Mouse (Mus musculus): Measurements from ENCODE around the gene Ola1. TPM values are rescaled to one million over a fixed set of nuclear protein-coding genes. Genes with fewer than 3 reads are reported as not detected.

Gene Ola1
- total and polyA plus RNA-seq, 3 experiments: 114 to 182 (median 175) TPM

DNA sequence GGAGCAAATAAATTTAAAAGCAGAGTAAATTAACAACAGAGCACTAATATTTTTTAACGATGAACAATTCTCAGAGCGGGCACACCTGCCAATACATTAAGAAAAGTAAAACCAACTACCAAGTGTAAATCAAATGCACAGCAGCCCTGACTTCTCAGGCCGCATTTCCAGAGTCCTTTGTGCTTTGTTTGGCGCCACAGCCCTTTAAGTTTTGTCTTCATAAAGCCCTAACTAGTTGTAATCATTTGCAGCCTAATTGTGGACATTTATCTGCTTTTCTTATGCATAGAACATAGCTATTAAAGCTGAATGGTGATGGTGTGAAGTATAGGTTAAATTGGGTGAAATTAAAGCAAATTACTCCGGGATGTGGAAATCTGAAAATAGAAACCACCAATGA is 49.2 kb downstream of the Ola1 start:
- Histone ChIP-seq H3K4me1 (ENCODE audit: control insufficient read depth in 1 of 2, insufficient read depth in 2 of 2) (peaks cover 0 to 6% of the 10 kb centered on the region in 2 experiments; a peak in 2 of 4 replicates), H3K9ac (ENCODE audit: insufficient read depth, low read depth) (no peak overlapping the region), H3K27ac (ENCODE audit: insufficient read depth, low read depth) (no peak overlapping the region), H3K4me3 (replicated peaks in 1 of 3; ENCODE audit: low read depth in 2 of 3, low read length in 2 of 3, poor library complexity in 1 of 3) (no peak overlapping the region), H3K9me3 (replicated peaks; ENCODE audit: low read length) (no peaks in the 10 kb centered on the region), H3K79me2 (replicated peaks; ENCODE audit: control insufficient read depth, extremely low read depth, insufficient read depth, poor library complexity, severe bottlenecking) (no peaks in the 10 kb centered on the region), H3K27me3 (replicated peaks) (no peaks in the 10 kb centered on the region), H3K4me2 (ENCODE audit: insufficient read depth, low read depth, poor library complexity, severe bottlenecking) (no peak overlapping the region), H3K36me3 (replicated peaks in 1 of 2; ENCODE audit: control insufficient read depth in 1 of 2, insufficient read depth in 1 of 2, low read length in 1 of 2) (peaks cover 0 to 7% of the 10 kb centered on the region in 2 experiments)
- no peak for TF ChIP-seq POLR2AphosphoS2 (IDR thresholded peaks at IDR 0.05; ENCODE audit: low read depth, low read length)
- TF ChIP-seq UBTF (IDR thresholded peaks at IDR 0.05; ENCODE audit: low read depth, low read length): no peak
- no peak for TF ChIP-seq ZMIZ1 (IDR thresholded peaks at IDR 0.05; ENCODE audit: low read depth, low read length)
- no peak for TF ChIP-seq ZKSCAN1 (IDR thresholded peaks at IDR 0.05; ENCODE audit: borderline replicate concordance, low read depth, low read length)
- no peak for TF ChIP-seq CHD1 (IDR thresholded peaks at IDR 0.05; ENCODE audit: low read depth, low read length)
- no peak for TF ChIP-seq USF2 (conservative IDR thresholded peaks at IDR 0.05; ENCODE audit: low read depth, low read length)
- DNase-seq (ENCODE audit: extremely low read depth): no peak
- in situ Hi-C loops (cut with MboI; ENCODE audit: low pct_ligation_motif_present, low pct_unique_long_range_greater_than_20kb, low sequenced_read_pairs) (loop anchor here (10.0 to 25.0 kb wide), 2 partner anchors 115 to 243 kb away; no protein-coding TSS in a partner anchor), dilution Hi-C loops (cut with MboI; ENCODE audit: extremely low pct_ligation_motif_present, extremely low pct_unique_long_range_greater_than_20kb, low sequenced_read_pairs) (no loop called here)

DNA sequence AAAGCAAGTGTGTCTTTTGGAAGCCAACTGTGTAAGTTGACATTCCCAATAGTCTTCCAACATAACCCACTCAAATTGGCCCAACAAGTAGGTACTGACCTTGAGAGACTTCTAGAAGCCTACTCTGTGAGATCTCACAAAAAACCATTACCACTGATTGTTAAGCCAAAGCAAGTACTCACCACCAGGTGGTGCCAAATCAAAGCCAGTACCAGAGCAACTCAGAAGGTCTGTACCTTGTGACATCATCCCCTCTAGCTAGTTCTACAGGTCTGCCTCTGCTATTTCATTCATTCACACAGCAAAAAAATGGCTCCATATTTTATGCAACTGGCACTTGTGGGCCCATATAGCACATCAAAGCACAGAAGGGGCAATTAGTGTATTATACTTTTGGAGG is 51.6 kb downstream of the Ola1 start:
- no peaks in the 10 kb centered on the region for H3K27me3 ChIP-seq (replicated peaks)
- dilution Hi-C loops (cut with MboI; ENCODE audit: extremely low pct_ligation_motif_present, extremely low pct_unique_long_range_greater_than_20kb, low sequenced_read_pairs): no loop called here
- no peaks in the 10 kb centered on the region for H3K79me2 ChIP-seq (replicated peaks; ENCODE audit: control insufficient read depth, extremely low read depth, insufficient read depth, poor library complexity, severe bottlenecking)
- peaks cover 0 to 11% of the 10 kb centered on the region in 2 experiments for H3K36me3 ChIP-seq (replicated peaks in 1 of 2; ENCODE audit: control insufficient read depth in 1 of 2, insufficient read depth in 1 of 2, low read length in 1 of 2)
- peak; percentile 79 for DNase-seq (ENCODE audit: extremely low read depth)
- H3K4me3 ChIP-seq (replicated peaks in 1 of 3; ENCODE audit: low read depth in 2 of 3, low read length in 2 of 3, poor library complexity in 1 of 3): no peak overlapping the region
- H3K9ac ChIP-seq (ENCODE audit: insufficient read depth, low read depth): no peak overlapping the region
- in situ Hi-C loops (cut with MboI; ENCODE audit: low pct_ligation_motif_present, low pct_unique_long_range_greater_than_20kb, low sequenced_read_pairs): loop anchor here (10.0 to 25.0 kb wide), 2 partner anchors 118 to 245 kb away; no protein-coding TSS in a partner anchor
- peaks cover 0 to 13% of the 10 kb centered on the region in 2 experiments; a peak in 2 of 4 replicates for H3K4me1 ChIP-seq (ENCODE audit: control insufficient read depth in 1 of 2, insufficient read depth in 2 of 2)
- no peak overlapping the region for H3K4me2 ChIP-seq (ENCODE audit: insufficient read depth, low read depth, poor library complexity, severe bottlenecking)
- H3K27ac ChIP-seq (ENCODE audit: insufficient read depth, low read depth): no peak overlapping the region
- H3K9me3 ChIP-seq (replicated peaks; ENCODE audit: low read length): peaks cover 2% of the 10 kb centered on the region
- TF ChIP-seq TBP (conservative IDR thresholded peaks at IDR 0.05; ENCODE audit: low read depth, low read length): no peak
- TF ChIP-seq TCF12 (IDR thresholded peaks at IDR 0.05; ENCODE audit: low read depth, low read length): no peak
- peak; percentile 74; the same call in 1 of the 2 replicates for TF ChIP-seq JUND (conservative IDR thresholded peaks at IDR 0.05; ENCODE audit: low read depth, low read length)
- no peak for TF ChIP-seq HCFC1 (IDR thresholded peaks at IDR 0.05; ENCODE audit: low read depth, low read length)
- TF ChIP-seq POLR2AphosphoS2 (IDR thresholded peaks at IDR 0.05; ENCODE audit: low read depth, low read length): no peak
- TF ChIP-seq GABPA (IDR thresholded peaks at IDR 0.05; ENCODE audit: insufficient replicate concordance, low read depth, low read length): no peak
- no peak for TF ChIP-seq PAX5 (IDR thresholded peaks at IDR 0.05; ENCODE audit: low read length)
- no peak for TF ChIP-seq CHD2 (IDR thresholded peaks at IDR 0.05; ENCODE audit: low read length)
- TF ChIP-seq CTCF (conservative IDR thresholded peaks at IDR 0.05 in 1 of 2, IDR thresholded peaks at IDR 0.05 in 1 of 2; ENCODE audit: low read depth in 2 of 2, low read length in 2 of 2): peak; percentile 71 to 87
- TF ChIP-seq BHLHE40 (IDR thresholded peaks at IDR 0.05; ENCODE audit: low read depth, low read length): no peak
- TF ChIP-seq SIN3A (IDR thresholded peaks at IDR 0.05; ENCODE audit: low read length): 0 out of 2 replicates have a peak, but pooled peaks have one; percentile 41
- no peak for TF ChIP-seq MEF2A (IDR thresholded peaks at IDR 0.05; ENCODE audit: borderline replicate concordance, low read depth, low read length)
- TF ChIP-seq IRF4 (IDR thresholded peaks at IDR 0.05; ENCODE audit: low read depth, low read length): peak; percentile 49; the same call in 1 of the 2 replicates
- TF ChIP-seq CHD1 (IDR thresholded peaks at IDR 0.05; ENCODE audit: low read depth, low read length): no peak
- TF ChIP-seq UBTF (IDR thresholded peaks at IDR 0.05; ENCODE audit: low read depth, low read length): no peak
- TF ChIP-seq MXI1 (IDR thresholded peaks at IDR 0.05; ENCODE audit: low read depth, low read length): no peak
- TF ChIP-seq ZC3H11A (IDR thresholded peaks at IDR 0.05; ENCODE audit: low read depth, low read length): peak; percentile 43
- TF ChIP-seq NELFE (IDR thresholded peaks at IDR 0.05; ENCODE audit: low read depth, low read length): no peak
- peak; percentile 14; the same call in 1 of the 2 replicates for TF ChIP-seq MAX (IDR thresholded peaks at IDR 0.05; ENCODE audit: low read length)
- TF ChIP-seq NRF1 (IDR thresholded peaks at IDR 0.05; ENCODE audit: low read depth, low read length): no peak
- peak; percentile 54 for TF ChIP-seq JUN (IDR thresholded peaks at IDR 0.05; ENCODE audit: insufficient read depth, low read depth, low read length)
- TF ChIP-seq MAFK (IDR thresholded peaks at IDR 0.05; ENCODE audit: insufficient replicate concordance, low read length): no peak
- 0 out of 2 replicates have a peak, but pooled peaks have one; percentile 23 for TF ChIP-seq EP300 (IDR thresholded peaks at IDR 0.05; ENCODE audit: low read length)
- no peak for TF ChIP-seq E2F4 (IDR thresholded peaks at IDR 0.05; ENCODE audit: insufficient replicate concordance, low read depth, low read length)
- TF ChIP-seq MAZ (IDR thresholded peaks at IDR 0.05; ENCODE audit: low read depth, low read length): no peak
- TF ChIP-seq RAD21 (IDR thresholded peaks at IDR 0.05; ENCODE audit: low read depth, low read length): peak; percentile 81
- no peak for TF ChIP-seq ZMIZ1 (IDR thresholded peaks at IDR 0.05; ENCODE audit: low read depth, low read length)
- no peak for TF ChIP-seq ETS1 (conservative IDR thresholded peaks at IDR 0.05; ENCODE audit: low read depth, low read length)
- TF ChIP-seq SMC3 (IDR thresholded peaks at IDR 0.05; ENCODE audit: low read depth, low read length): peak; percentile 91
- TF ChIP-seq KAT2A (IDR thresholded peaks at IDR 0.05; ENCODE audit: insufficient replicate concordance, low read length): no peak

All from CH12.LX (cell line).